20 mouse cellular contexts compared by ENCODE assay signal in the genomic region with DNA sequence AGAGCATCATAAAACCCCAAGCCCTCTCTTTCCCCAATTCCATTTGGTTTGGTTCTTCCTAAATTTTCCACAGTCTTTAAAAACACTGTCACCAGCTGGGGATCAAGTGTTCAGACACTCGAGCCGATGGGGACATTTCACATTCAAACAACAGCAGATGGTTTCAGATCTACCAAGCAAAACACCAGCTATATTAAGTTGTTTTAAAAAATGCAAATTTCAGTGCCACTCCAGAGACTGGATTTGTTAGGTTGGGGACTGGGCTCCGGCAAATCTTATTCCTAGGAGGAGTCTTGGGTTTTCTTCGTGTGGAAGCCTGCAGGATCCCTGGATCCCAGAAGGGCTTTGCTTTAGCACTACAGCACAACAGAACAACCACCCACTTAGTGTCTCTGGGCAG. TPM values are rescaled to one million over a fixed set of nuclear protein-coding genes. Genes with fewer than 3 reads are reported as not detected.
DNase-seq lines count a peak whose midpoint lies in the region; ATAC-seq lines count a peak whose summit lies in the region.
"Had no signal": no experiment of that assay in that cellular context is flagged by ENCODE, and none has a peak within 500 bp of the region (broad histone marks: within the 10 kb centered on the region; RNA-seq: fewer than 3 reads in every experiment).

No protein-coding gene starts in this region.

- ATAC-seq in megakaryocyte-erythroid progenitor cell, adult 5-6 weeks (replicated peaks; ENCODE audit: low FRiP score, low TSS enrichment, poor library complexity, severe bottlenecking), result no peak
- ATAC-seq in monocyte, adult 5-6 weeks (replicated peaks; ENCODE audit: insufficient number of reproducible peaks, low FRiP score, low TSS enrichment, poor library complexity, severe bottlenecking), result no peak
- ATAC-seq: hindbrain, postnatal 0 days; intestine, postnatal 0 days; liver, postnatal 0 days; midbrain, embryonic 13.5 days; Patski had no signal

- DNase-seq in layer of hippocampus, adult 11-12 months (ENCODE audit: low spot score), result peak; percentile 42
- DNase-seq in layer of hippocampus, postnatal 25 days (ENCODE audit: extremely low spot score in 1 of 2, low spot score in 1 of 2), result no peak
- DNase-seq in right cerebral cortex, postnatal 10 days (ENCODE audit: low spot score in 2 of 2), result peak; percentile 33 to 59
- no peak for DNase-seq in right cerebral cortex, postnatal 25 days
- peak; percentile 70 for DNase-seq in layer of hippocampus, adult 9-11 months
- DNase-seq: adrenal gland, postnatal 10 days; cerebellum, adult 11-12 months; cerebellum, postnatal 14 days; embryo, embryonic 11 days; gastrocnemius, postnatal 36 days; kidney, postnatal 4 days; liver, postnatal 0 days; lung, postnatal 10 days; thymus, postnatal 25 days had no signal

RNA-seq across cellular contexts. Expression of gene Alox5ap, which starts 28.5 kb away (rescaled TPM):
- total RNA-seq in layer of hippocampus, postnatal 25 days (2021), result 10 to 100 TPM in 1 of 2 experiments, 1 to 10 TPM in 1; 9.0 to 10.7 TPM
- total RNA-seq in megakaryocyte-erythroid progenitor cell, adult 5-6 weeks (2014; fragmentation: Nextera tagmentation), result 8.8 and 11.6 TPM in 2 replicates
- 20.9 and 41.6 TPM in 2 replicates for total RNA-seq in megakaryocyte-erythroid progenitor cell, adult 5-6 weeks (2017)
- 440 to 1,079 TPM (median 1,051 TPM) in 3 replicates for total RNA-seq in monocyte, adult 5-6 weeks (2017)

Comparison
In these comparisons a context has a peak if more than half of its experiments do, and no peak if none do; other contexts are left out.
1. DNase-seq: peak in layer of hippocampus, adult 11-12 months (single experiment), right cerebral cortex, postnatal 10 days (2 of 2) and layer of hippocampus, adult 9-11 months (single experiment); none in layer of hippocampus, postnatal 25 days (0 of 2) and right cerebral cortex, postnatal 25 days (single experiment).
2. RNA of gene Alox5ap, which starts 28.5 kb away (total RNA-seq): 440 to 1,079 TPM in monocyte, adult 5-6 weeks; 8.8 to 41.6 TPM in megakaryocyte-erythroid progenitor cell, adult 5-6 weeks and 9.0 to 10.7 TPM in layer of hippocampus, postnatal 25 days; every median in the first group is over 10 times any median in the second.